Mouse (Mus musculus): ENCODE measurements around the gene Abcb8.
A peak's percentile ranks its signal among the peaks of the same experiment; 100 is the strongest.

Abcb8 gene

DNA sequence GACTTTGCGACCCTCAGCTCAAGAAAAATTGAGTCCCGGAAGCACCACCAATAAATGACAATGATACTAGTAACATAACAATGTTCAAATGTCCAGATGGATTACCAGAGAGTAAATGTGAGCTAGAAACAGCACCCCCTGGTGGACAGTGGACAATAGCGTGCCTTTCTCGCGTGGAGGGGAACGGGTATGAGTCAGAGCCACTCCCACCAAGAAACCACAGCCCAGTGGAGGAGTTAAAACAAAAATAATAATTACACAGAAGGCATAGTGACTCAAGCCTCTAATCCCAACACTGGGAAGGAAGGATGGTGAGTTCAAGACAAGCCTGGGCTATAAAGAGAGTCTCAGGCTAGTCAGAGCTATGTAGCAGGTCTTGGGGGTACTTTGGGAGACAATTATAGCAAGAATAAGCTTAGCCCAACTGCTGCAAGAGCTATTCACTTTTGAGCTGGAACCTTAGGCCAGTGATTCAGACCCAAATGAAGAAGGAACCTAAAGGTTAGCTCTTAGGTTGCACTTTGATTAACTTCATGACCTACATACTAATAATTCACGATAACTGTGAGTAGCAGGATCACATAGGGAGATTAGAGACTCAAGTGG, at the start of gene Abcb8:
Abcb8 (plus strand) TSS at position 272 of the 606 bp plus-strand sequence.
- DNase-seq (ENCODE audit: low spot score in 2 of 2), result peak; percentile 81 to 92

DNA sequence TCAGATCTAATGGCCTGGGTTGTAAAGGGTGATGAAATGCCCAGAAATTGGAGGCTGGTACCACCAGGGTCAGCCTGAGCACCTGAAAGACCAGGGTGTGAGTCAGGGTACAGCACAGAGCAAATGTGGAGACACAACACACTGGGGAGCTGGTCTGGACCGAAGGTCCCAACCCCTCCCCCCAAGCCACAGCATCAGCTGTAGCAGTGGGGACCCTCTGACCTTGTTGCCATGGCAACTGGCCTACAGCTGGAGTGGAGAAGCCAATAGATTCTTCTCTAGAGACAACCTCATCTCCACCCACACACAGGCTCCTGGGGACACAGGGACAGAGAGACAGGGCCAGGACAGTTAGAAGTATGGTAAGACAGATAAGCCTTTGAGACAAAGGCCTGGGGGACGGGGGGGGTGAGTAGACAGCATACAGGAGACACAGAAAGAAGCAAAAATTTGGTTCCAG, 49.5 kb upstream of the Abcb8 start:
- no peak for DNase-seq (ENCODE audit: low spot score in 2 of 2)

DNA sequence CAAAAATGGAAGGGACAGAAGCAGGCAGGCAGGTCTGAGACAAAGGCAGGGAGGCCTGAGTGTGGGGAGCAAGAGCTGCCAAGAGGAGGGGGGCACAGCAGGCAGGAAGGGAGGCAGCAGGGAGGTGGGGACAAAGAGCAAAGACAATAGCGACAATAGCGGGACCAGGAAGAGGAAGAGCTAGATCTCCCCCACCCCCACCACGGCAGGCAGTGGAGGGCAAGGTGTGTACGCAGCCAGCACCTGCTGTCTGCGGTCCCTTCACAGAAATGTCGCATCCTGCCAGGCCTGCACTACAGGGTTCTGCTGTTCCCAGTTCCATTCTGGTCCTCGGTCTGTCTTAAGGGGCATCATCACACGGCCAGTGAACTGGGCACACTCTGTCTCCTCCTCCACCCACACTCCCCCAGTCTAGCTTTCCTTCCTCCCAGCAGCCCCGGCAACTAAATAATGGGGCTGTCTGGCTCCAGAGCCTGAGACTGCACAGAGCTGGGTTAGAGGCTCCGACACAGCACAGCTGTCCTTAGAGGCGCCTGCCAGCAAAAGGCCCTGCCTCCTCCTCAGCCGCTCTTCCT, 48.9 kb upstream of the Abcb8 start:
- peak in 1 of 2 experiments; percentile 51 for DNase-seq (ENCODE audit: low spot score in 2 of 2)

DNA sequence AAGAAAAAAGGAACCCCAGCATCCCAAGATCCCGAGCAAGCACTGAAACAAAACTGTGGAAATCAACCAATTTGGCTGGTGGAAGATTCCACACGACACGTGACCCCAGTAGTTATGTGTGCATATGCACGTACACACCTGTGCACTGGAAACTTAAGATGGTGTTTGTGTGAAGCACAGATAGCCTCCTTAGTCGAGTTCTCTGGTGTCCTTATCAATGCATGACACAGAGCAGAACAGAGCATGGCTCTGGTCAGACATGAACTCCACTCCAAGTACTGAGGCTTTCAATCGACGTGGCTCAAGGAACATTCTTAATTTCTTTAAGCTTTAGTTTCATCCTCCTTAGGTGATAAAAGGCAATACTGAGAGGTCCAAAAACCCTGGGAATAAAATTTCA, 47.1 kb upstream of the Abcb8 start:
- no peak for DNase-seq (ENCODE audit: low spot score in 2 of 2)

DNA sequence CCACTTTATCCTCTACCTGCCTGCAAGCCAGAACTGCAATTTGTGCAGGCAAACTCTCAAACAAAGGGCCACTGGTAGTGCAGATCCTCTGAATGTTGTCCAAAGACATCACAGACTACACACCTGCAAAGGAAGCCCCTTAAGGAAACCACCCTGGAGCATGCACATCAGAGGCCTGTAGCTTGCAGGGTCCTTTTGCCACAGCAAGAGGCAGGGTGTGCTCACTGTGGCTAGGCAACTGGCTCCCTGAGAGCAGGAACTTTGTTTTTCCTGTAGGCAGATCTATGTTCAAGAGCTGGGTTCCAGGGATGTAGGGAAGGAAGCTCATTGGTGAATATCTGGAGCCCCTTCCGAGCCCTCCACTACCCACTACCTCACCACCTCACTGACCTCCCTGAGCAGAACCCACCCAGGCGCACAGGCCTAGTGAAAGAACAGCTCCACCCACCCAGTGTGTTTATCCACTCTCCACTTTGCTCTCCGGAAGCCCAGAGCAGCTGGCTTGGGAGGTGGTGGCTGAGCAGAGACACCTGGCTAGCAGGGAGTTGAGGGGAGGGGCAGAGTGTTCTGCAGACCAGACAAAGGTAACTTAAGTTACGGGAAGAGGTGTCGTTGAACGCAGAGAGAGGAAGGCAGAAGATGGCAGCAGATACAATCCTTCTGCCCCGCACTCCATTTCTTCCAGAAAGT, 46.1 kb upstream of the Abcb8 start:
- DNase-seq (ENCODE audit: low spot score in 2 of 2), result no peak

DNA sequence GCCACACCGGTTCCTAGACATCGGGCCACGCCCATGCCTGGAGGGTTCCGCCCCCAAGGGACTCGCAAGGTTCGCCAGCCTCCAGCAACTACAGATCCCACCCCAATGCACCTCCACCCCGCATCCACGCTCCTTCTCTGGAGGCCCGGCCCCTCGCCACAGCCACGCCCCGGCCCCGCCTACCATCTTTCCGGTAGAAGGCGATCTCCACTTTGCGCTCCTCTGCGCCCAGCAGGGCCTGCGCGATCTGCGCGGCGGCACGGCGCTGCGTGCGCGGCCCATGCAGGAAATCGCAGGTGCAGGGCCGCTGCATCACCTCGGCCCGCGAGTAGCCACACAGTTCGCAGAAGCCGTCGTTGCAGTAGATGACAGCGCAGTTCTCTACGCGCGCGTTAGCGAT, 45.3 kb upstream of the Abcb8 start:
- peak; percentile 42 to 82 for DNase-seq (ENCODE audit: low spot score in 2 of 2)

DNA sequence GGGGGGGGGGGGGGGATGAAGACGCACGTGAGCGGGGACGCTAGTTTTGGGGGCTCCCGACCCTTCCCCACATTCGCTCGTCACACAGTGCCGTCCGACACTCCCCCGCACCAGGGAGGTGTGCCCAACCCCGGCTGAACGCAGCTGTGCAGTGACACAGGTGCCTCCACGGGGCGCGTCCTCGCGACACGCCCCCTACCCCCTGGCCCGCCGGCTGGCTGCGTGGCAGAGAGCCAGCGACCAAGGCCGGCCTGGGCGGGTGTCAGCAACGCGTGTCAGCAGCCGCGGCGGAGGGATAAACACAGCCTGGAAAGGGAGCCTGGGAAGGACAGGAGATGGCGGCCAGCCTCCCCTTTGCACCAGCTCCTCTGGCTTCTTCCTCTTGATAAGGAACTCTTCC, 44.9 kb upstream of the Abcb8 start:
- peak in 1 of 2 experiments; percentile 22 for DNase-seq (ENCODE audit: low spot score in 2 of 2)

DNA sequence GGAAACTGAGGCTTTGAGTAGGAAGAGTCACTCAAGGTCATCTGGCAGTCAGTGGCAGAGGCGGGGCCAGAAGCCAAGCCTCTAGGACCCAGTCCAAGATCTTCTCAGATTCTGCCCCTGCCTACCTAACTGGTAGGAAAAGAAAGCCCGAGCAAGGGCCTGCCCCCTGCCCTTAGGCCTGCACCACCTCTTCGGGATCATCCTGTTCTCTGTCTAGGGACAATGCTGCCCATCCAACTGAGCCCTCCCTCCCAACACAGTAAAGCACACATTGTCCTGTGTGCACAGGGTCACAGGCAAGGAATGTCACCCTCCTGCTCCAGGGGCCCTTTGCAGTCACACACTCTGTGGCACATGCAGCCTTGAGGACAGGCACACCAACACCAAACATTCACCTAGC, 43.4 kb upstream of the Abcb8 start:
- no peak for DNase-seq (ENCODE audit: low spot score in 2 of 2)

DNA sequence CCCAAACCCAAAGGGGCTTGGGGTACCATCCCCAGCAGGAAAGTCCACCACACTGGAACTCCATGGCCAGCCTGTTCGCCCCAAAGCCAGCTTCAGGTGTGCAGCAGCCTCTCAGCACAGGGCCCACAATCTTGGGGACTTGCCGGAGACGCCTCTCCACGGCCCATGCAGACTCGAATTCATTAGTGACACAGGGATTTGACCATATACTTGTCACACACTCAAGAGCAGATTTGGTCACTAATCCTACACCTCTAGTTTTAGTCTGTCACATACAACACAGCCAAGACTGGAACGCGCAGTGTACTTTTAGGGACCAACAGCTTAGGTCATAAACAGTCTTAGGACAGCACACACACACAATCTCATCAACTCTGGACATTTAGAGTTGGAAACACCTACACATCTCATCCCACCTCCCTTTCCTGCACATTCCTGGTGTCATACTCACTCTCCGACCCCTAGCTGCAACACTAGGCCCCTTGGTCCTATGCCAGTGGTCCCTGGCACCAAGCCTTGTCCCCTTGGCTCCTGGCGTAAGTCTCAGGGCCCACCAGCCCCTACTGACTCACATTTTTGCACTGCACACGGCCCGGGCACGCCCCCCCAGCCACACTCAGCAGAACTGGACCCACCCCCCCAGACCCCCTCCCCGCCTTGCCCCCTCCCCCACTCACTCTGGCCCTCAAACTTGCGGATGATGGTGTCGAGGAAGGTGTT, 42.8 kb upstream of the Abcb8 start:
- DNase-seq (ENCODE audit: low spot score in 2 of 2), result no peak

DNA sequence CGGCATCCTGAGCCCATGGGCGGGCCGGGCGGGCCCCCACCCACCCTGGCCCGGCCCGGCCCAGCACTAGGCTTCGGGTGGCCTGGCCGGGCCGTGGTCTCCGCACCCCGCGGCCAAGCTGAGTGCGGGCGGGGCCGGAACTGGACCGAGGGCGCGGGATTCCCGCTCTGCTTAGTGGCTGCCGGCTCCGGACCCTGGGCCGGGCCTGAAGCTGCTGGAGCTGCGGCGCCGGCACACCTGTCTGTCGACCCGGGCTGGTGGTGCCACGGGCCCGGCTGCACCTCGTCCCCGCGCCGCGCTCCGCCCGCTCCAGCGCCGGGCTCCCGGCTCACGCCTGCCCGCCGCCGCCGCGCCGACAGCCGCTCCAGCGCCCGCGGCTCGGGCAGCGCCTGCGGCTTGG, 42.2 kb upstream of the Abcb8 start, which contains the start of gene Kcnh2:
Kcnh2 (minus strand) TSS at position 327 of the 400 bp plus-strand sequence.
- no peak for DNase-seq (ENCODE audit: low spot score in 2 of 2)

DNA sequence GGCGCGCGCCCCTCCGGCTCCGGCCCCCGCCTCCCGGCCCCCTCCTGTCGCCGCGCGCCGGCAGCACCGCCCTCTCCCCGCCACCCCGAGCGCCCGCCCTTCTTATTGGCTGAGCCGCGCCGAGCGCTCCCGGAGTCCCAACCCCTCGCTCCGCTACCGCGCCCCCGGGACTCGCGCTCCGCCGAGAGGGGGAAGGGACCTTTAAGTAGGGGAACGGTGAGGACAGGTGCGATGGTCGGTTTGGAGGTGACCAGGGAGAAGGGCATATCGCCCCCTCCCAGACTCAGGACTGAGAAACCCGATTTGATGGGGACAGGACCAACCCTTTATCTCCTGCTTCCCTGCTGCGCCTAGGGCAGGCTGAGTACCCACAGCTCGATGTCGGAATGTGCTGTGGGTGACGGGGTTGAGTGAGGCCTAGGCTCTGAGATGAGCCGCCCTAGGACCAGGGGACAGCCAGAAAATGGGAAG, 41.7 kb upstream of the Abcb8 start:
- DNase-seq (ENCODE audit: low spot score in 2 of 2), result peak in 1 of 2 experiments; percentile 48

DNA sequence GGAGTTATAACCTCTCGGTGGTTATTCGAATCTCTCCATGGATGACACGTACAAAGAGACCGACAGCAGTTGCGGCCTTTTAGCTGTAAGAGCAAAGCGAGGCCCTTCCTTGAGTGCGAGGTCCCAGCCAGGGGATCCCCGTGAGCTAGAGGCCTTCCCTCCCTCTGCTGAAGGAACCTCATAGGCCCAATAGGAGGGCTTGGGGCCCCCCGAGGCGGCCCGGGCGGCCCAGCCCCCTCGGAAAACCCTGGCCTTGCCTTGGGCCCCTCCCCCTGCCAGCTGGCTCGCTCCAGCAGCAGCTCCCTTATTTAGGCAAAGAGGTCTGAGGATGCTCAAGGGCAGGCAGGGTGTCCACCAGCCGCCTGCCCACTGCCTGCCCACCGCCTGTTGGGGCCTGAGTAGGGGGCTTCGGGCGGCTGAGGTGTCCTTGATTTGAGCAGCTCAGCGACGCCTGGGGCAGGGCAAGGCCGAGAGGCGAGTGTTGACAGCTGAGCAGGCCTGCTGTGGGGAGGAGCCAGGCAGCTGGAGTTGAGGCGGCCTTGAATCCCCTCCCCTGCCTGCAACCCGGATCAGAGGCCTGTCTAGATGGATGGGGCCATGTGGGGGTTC, 41.1 kb upstream of the Abcb8 start:
- no peak for DNase-seq (ENCODE audit: low spot score in 2 of 2)

DNA sequence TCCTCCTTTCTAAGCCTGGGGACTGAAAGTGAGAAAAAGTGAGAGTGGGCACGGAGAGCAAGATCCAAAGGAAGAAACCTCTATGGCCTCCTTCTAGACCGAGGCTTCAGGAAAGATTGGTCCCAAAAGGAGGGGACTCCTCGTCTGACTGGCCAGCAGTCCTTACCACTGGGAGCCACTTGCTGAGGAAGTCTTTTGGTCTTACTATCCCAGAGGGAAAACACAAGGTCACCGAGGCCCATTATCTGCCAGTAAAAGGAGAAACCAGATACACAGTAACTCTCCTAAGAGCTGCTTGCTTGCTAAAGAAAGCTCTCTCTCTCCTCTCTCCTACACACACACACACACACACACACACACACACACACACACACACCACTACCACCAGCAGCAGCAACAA, 40.1 kb upstream of the Abcb8 start:
- no peak for DNase-seq (ENCODE audit: low spot score in 2 of 2)

DNA sequence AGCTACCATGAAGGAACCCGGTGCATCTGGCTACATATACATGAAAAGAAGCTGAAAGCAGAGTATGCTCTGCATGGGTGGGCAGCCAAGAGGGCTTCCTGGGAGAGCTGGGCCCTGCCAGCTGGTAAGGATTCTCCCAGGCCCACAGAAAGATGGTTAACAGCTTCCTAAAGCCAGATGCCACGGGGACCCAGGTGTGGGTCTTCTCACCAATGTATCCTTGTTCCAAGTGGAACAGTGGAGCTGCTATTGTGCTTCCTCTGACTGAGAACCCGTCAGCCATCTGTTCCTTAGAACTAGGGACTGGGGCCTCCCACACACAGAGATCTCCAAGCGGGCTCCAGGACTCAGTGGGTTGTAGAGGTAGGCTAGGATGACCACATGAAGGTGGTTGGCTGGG, 36.7 kb upstream of the Abcb8 start:
- DNase-seq (ENCODE audit: low spot score in 2 of 2), result no peak

DNA sequence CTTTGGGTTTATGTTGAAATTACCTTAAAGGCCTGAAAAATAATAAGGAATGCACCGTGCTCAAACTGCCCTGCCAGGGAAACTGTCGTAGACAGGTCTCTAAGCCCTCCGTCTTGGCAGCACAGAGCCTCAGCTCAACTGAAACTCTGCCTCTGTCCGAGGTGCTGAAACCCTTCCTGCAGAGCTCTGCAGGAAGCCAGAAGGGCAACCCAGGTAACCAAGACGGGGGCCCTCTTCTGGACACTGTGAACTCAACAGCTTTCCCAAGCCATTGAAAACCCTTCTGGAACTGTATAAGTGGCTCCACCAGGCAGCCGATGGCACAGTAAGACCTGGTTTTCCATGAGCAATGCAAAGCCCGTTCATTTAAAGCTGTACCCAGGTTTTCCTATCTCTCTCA, 36.0 kb upstream of the Abcb8 start:
- DNase-seq (ENCODE audit: low spot score in 2 of 2), result peak in 1 of 2 experiments; percentile 82

DNA sequence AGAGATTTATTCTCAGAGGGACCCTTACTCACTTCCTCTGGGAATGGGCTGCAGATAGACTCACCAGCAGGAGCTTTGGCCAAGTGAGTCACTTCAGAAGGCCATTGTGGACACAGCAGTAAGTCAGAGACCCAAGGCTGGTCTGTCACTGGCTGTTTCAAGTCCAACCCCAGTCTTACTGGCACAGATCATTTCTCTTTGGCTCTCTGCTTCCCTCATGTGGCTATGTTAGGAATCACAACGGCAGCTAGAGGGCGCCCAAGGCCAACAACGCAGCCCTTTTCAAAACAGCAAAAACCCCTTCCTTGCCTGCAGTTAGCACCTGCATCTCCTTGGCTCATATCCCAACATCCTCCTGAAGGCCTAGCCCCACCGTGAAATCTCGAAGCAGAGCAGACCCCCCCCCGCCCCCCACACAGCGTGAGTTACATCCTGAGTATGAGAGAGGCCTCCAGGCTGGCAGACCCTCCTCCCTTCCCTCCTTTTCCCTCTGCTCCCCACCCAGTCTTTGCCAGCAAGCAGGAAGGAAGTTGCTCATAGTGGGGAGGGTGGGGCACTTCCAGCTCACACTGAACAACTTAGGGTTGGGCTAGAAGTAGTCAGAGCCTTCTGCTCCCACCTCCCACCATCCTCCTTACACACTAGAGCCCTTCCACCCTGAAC, 32.5 kb upstream of the Abcb8 start:
- peak; percentile 65 to 82 for DNase-seq (ENCODE audit: low spot score in 2 of 2)

DNA sequence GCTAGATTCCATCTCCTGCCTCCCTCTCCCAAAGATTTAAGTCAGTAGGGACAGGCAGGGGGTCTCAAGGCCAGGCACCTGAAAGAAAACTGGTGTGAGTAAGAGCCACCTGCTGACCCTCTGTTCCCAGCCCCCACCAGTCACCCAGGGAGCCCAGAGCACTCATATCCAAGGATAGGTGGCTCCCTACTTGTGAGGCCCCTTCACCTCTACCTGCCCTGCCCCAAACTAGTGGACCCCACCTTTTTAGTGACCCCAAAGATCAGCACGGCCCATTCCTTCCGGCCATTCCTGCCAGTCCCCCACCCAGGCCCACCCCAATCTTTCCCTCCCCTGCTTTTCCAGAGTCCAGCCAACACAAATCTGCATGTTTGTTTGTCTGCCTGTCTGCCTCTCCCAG, 30.0 kb upstream of the Abcb8 start:
- DNase-seq (ENCODE audit: low spot score in 2 of 2), result no peak

DNA sequence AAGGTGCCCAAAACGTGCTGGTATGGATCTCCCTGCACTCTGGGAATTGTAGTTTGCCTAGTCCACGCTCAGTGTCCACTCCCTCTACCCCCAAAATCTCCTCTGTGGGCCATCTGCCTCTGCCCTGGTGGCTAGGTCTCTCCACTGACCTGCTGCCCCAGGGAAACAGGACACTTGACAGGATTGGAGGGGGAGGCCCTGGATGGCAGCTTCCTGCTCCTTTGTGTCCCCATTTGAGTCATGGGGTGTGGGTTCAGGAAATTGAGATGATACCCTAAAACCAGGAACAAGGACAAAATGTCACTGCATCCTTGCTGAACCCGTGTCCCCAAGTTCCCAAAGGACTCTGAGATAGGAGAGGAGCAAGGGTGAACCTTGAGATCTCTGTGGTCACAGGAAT, 29.4 kb upstream of the Abcb8 start:
- no peak for DNase-seq (ENCODE audit: low spot score in 2 of 2)

DNA sequence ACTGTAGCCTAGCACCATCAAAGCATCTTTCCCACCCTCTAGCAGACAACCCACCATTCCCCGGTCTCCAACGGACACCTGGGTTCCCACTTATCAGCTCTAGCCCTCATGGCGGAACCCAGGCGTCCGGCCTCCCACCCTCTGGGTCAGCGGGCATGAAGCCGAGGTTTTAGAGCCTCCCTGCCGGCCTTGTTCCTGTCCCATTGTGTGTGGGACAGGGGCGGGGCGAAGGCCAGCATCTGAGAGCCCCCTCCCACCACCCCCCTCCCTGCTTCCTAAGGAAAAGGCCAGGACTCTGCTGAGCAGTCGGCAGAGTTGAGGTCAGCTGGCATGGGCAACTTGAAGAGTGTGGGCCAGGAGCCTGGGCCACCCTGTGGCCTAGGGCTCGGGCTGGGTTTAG, 29.0 kb upstream of the Abcb8 start, which contains the start of gene Nos3:
Nos3 (plus strand) TSS at position 303 of the 400 bp plus-strand sequence.
- no peak for DNase-seq (ENCODE audit: low spot score in 2 of 2)

DNA sequence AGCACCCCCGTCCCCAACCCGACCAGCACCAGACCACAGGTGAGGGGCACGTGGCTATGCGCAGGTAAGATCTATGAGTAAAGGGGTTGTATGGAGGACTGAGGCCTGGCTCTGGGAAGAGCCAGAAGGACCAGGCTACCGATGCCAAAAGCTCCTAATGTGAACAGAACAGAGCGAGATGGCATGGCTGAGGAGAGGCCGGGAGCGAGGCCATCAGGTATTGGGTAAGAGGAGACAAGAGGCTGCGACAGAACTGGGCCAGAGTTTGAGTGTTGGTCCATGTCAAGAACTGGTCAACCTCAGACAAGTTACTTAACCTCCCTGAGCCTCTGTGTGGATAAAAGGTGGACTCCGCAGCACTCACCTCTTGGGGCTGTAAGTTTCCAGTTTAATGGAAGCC, 28.5 kb upstream of the Abcb8 start:
- DNase-seq (ENCODE audit: low spot score in 2 of 2), result no peak

DNA sequence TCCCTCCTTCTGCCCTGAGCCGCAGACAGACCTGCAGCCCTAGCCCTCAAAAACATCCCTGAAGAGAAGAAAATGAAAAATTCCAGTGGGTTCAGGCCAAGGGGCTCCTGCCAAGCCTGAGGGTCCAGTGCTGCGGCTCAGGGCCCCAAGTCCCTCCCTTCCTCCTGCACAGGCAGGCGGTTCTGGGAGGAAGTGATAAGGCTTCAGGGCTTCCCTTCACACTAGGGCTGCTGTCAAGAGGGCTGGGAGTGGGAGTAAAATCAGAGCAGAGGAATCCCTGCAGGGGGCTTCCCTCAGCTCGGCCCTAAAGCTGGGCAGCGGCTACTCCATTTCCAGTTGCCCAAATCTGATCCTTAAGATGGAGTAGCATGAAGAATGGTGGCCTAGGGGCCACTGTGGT, 27.9 kb upstream of the Abcb8 start:
- DNase-seq (ENCODE audit: low spot score in 2 of 2), result no peak

All from spleen, postnatal 10 days (tissue).